Mouse (Mus musculus) 3T3-L1 (cell line): ENCODE data around the gene Tgm1.
A peak's percentile ranks its signal among the peaks of the same experiment; 100 is the strongest.

ENCODE experiments used
- DNase-seq: peaks from one replicate; pipeline ENCODE4 v3.0.0-alpha.2; 2015; ENCODE audit warnings: low read depth, low spot score

The Tgm1 gene

DNA sequence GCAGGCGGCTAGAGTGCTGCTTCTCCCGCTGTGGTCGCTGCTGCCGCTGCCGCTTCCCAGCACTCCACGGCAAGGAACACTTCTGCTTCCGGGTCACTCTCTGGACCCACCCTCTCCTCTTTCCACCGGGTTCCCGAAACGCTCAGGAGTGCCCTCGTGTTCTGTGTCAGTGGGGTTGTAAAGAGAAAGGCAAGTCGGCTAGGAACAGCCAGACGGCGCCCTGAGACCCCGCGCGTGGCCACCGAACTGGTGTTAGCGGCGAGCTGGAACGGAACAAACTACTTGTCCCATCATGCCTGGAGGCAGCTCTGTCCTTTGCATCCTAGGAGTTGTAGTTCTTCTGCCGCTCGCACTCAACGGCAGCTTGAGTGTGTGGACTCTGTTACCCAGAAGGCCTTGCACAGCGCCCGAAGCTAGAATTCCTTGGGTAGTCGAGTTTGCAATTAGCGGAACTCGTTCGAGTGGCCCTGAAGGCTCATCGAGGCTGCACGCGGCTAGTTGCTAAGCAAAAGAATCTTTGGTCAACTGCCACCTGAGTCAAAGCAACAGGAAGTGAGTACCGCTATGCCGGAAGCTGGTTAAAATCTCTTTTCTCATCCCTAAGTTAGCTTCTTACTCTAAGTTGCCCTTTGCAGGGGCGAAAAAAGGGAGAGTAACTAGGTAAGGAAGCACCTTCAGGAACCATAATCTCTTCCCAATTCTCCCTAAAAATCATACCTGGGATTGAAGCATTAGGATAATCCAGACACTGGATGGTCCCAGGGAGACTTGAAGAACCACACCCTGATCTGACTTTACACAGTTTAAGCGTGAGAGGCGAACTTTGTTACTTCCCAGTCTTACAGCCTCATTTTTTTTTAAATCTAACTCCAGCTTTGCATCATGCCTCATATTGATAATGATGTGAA lies 41.6 kb downstream of the Tgm1 start, which contains the start of the genes Gmpr2 and Nedd8:
TSS of gene Gmpr2 (plus strand) at position 109 of the 908 bp plus-strand sequence.
TSS of gene Nedd8 (minus strand) at position 292 of the 908 bp plus-strand sequence.
- DNase-seq = peak; percentile 97

DNA sequence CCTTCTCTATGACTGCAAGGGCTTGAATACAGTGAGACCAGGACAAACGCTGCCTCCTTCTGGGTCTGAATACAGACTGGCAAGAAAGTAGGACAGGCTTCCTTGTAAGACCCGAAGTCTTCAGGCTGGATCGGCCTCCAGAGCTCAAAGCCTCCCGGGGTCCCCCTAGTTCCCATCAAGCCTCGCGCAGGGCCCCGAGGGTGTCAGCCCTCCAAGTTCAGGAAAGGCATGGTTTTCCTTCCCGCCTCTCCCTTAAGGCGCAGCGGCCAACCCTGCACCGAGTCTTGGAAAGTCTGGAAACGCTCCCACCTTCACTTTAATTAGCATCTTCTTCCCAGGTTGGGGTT lies 42.3 kb downstream of the Tgm1 start:
- DNase-seq = no peak

GRCm38 (mm10) chr14:55660636-55661035 lies 53.1 kb downstream of the Tgm1 start:
- no peak for DNase-seq

- DNase-seq = peak; percentile 72
Measured at GRCm38 (mm10) chr14:55659960-55660573, 53.7 kb downstream of the Tgm1 start, which contains the start of gene Mdp1. Mdp1 (minus strand) TSS chr14:55660508.

GRCm38 (mm10) chr14:55658011-55658410 lies 55.7 kb downstream of the Tgm1 start:
- no peak for DNase-seq

GRCm38 (mm10) chr14:55656935-55657334 lies 56.8 kb downstream of the Tgm1 start:
- DNase-seq = no peak

DNA sequence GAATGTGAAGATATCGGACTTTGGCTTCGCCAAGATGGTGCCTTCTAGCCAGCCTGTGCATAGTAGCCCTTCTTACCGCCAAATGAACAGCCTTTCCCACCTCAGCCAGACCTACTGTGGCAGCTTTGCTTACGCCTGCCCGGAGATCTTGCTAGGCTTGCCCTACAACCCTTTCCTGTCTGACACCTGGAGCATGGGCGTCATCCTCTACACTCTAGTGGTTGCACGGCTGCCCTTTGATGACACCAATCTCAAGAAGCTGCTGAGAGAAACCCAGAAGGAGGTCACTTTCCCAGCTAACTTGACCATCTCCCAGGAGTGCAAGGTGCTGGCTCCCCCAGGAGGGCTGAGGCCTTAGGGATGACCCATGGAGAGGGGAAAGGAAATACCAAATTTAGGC lies 62.2 kb downstream of the Tgm1 start:
- no peak for DNase-seq
